35 mouse cellular contexts compared by ENCODE assay signal in the genomic region with DNA sequence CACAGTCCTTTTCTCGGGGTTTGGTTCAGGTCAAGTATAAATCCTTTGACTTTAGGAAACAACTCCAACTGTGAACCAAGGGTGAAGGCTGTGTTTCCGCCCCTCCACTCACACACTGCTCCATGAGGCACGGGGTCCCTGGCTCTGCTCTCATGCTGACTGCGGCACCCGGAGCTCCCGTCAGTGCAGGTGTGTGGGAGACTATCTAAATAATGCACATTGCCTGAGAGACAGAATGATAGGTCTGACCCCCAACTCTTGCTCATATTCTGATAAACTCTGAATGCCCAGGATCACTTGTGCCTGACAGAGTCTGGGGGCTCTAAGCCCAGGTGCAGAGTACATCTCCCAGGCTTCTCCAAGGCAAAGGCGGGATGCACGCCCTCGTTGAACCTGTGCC.
"Had no signal": no experiment of that assay in that cellular context is flagged by ENCODE, and none has a peak within 500 bp of the region (broad histone marks: within the 10 kb centered on the region; RNA-seq: fewer than 3 reads in every experiment).

No protein-coding gene starts in this region.

- H3K4me1 ChIP-seq: heart, embryonic 13.5 days; heart, embryonic 15.5 days; hindbrain, embryonic 12.5 days; hindbrain, embryonic 13.5 days; hindbrain, embryonic 15.5 days; intestine, embryonic 15.5 days; kidney, embryonic 15.5 days had no signal

- H3K27me3 ChIP-seq: heart, embryonic 12.5 days; heart, embryonic 13.5 days; heart, embryonic 15.5 days; hindbrain, embryonic 12.5 days; hindbrain, embryonic 13.5 days; hindbrain, embryonic 15.5 days; intestine, embryonic 15.5 days; kidney, embryonic 15.5 days had no signal

- H3K27ac ChIP-seq: heart, adult 2 months; heart, embryonic 10.5 days; heart, embryonic 13.5 days; heart, embryonic 15.5 days; hindbrain, embryonic 10.5 days; hindbrain, embryonic 12.5 days; hindbrain, embryonic 13.5 days; hindbrain, embryonic 14.5 days; hindbrain, embryonic 15.5 days; hindbrain, postnatal 0 days; intestine, embryonic 15.5 days; kidney, embryonic 15.5 days; kidney, postnatal 0 days; layer of hippocampus, adult 2 months had no signal

- ATAC-seq: hindbrain, embryonic 16.5 days; hindbrain, postnatal 0 days; inflammation-experienced regulatory T-cells, adult 6 months; intestine, embryonic 15.5 days; intestine, embryonic 16.5 days; intestine, postnatal 0 days had no signal

- H3K9ac ChIP-seq: heart, embryonic 12.5 days; heart, embryonic 13.5 days; heart, embryonic 15.5 days; hindbrain, embryonic 12.5 days; hindbrain, embryonic 13.5 days; hindbrain, embryonic 14.5 days; hindbrain, embryonic 15.5 days; intestine, embryonic 15.5 days; kidney, embryonic 15.5 days had no signal

- H3K4me2 ChIP-seq: heart, embryonic 12.5 days; heart, embryonic 13.5 days; heart, embryonic 15.5 days; hindbrain, embryonic 12.5 days; hindbrain, embryonic 13.5 days; hindbrain, embryonic 14.5 days; hindbrain, embryonic 15.5 days; intestine, embryonic 15.5 days; kidney, embryonic 15.5 days had no signal

- H3K9me3 ChIP-seq: heart, embryonic 10.5 days; heart, embryonic 12.5 days; heart, embryonic 13.5 days; heart, embryonic 15.5 days; hindbrain, embryonic 10.5 days; hindbrain, embryonic 12.5 days; hindbrain, embryonic 13.5 days; hindbrain, embryonic 15.5 days; intestine, embryonic 15.5 days; kidney, embryonic 15.5 days had no signal

- DNase-seq: heart, adult 2 months; heart, postnatal 10 days; heart, postnatal 14 days; heart, postnatal 36 days; heart, postnatal 4 days; kidney, adult 11 months; kidney, adult 18-20 months; kidney, adult 2 months; kidney, adult 8-10 months; kidney, adult 9 months; kidney, postnatal 10 days; kidney, postnatal 14 days; kidney, postnatal 25 days; kidney, postnatal 36 days; kidney, postnatal 4 days; layer of hippocampus, adult 9-11 months; layer of hippocampus, postnatal 36 days had no signal

- H3K4me3 ChIP-seq: heart, adult 2 months; heart, embryonic 10.5 days; heart, embryonic 12.5 days; heart, embryonic 13.5 days; heart, embryonic 15.5 days; hindbrain, embryonic 10.5 days; hindbrain, embryonic 12.5 days; hindbrain, embryonic 13.5 days; hindbrain, embryonic 15.5 days; intestine, embryonic 15.5 days; kidney, embryonic 15.5 days; layer of hippocampus, adult 2 months had no signal

- H3K36me3 ChIP-seq: heart, embryonic 10.5 days; hindbrain, embryonic 10.5 days; hindbrain, embryonic 12.5 days; hindbrain, embryonic 13.5 days; hindbrain, embryonic 15.5 days; intestine, embryonic 15.5 days; kidney, embryonic 15.5 days had no signal
